26 mouse cellular contexts compared by ENCODE assay signal in the genomic region with DNA sequence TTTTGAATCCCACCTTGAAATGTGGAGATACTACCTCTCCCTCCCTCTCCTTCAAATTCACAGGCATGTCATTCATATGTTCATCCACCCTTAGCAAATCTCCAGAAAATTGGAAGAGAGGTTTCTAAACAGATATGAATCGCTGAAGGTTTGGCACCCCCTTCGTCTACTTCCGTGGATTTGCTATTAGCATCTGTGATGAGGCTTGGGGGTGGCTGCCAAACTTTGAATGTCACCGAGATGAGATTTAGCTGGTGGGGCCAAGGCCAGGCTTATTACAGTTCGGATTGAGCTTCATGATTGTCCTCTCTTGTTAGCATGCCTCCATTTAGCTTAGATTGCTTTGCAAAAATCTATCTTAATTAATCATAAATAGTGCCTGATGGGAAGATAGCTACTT.
A peak's percentile ranks its signal among the peaks of the same experiment; 100 is the strongest.
DNase-seq lines count a peak whose midpoint lies in the region; ATAC-seq lines count a peak whose summit lies in the region.
"Had no signal": no experiment of that assay in that cellular context is flagged by ENCODE, and none has a peak within 500 bp of the region (broad histone marks: within the 10 kb centered on the region; RNA-seq: fewer than 3 reads in every experiment).

No protein-coding gene starts in this region.

- peaks cover 2% of the 10 kb centered on the region; the same call in 1 of the 2 replicates for H3K4me1 ChIP-seq in forebrain, embryonic 16.5 days (replicated peaks; ENCODE audit: control insufficient read depth, insufficient read depth, low read length)
- peaks cover 13% of the 10 kb centered on the region for H3K4me1 ChIP-seq in forebrain, embryonic 10.5 days
- H3K4me1 ChIP-seq: embryonic facial prominence, embryonic 10.5 days; embryonic facial prominence, embryonic 13.5 days; hindbrain, embryonic 12.5 days; hindbrain, embryonic 15.5 days had no signal

- H3K4me2 ChIP-seq in forebrain, embryonic 16.5 days (ENCODE audit: low read length) = no peak overlapping the region
- H3K4me2 ChIP-seq: embryonic facial prominence, embryonic 13.5 days; heart, embryonic 11.5 days; hindbrain, embryonic 12.5 days; hindbrain, embryonic 15.5 days had no signal

- WGBS in forebrain, embryonic 16.5 days = 45% methylated on average over 5 of the region's 5 CpGs
- WGBS in forebrain, embryonic 10.5 days = 84% methylated on average over 5 of the region's 5 CpGs

- peak; percentile 58 to 63 for DNase-seq in cerebellum, postnatal 10 days
- DNase-seq in cerebellum, adult 11-12 months = no peak
- no peak for DNase-seq in forebrain, embryonic 10.5 days (ENCODE audit: extremely low spot score, low spot score)
- peak; percentile 7 to 12 for DNase-seq in layer of hippocampus, postnatal 10 days (ENCODE audit: low spot score in 2 of 2)
- no peak for DNase-seq in layer of hippocampus, postnatal 14 days (ENCODE audit: low spot score in 2 of 2)
- peak; percentile 4 for DNase-seq in brain, adult 2 months (ENCODE audit: low read depth, low spot score)
- DNase-seq in heart, adult 11 months = no peak
- DNase-seq: adrenal gland, adult 8-10 months; adrenal gland, postnatal 25 days; cerebellum, adult 11 months; cerebellum, adult 8-10 months; cerebellum, postnatal 25 days; embryo, embryonic 11 days; gastrocnemius, postnatal 10 days; gastrocnemius, postnatal 36 days; kidney, adult 18-20 months had no signal

- H3K36me3 ChIP-seq in forebrain, embryonic 16.5 days (ENCODE audit: control insufficient read depth, insufficient read depth) = no peaks in the 10 kb centered on the region
- no peaks in the 10 kb centered on the region for H3K36me3 ChIP-seq in forebrain, embryonic 10.5 days (replicated peaks)
- H3K36me3 ChIP-seq: embryonic facial prominence, embryonic 10.5 days; embryonic facial prominence, embryonic 13.5 days; hindbrain, embryonic 12.5 days; hindbrain, embryonic 15.5 days had no signal

- H3K27me3 ChIP-seq in forebrain, embryonic 16.5 days (replicated peaks; ENCODE audit: control insufficient read depth, insufficient read depth, low read length) = no peaks in the 10 kb centered on the region
- no peaks in the 10 kb centered on the region; the same call in 1 of the 2 replicates for H3K27me3 ChIP-seq in forebrain, embryonic 10.5 days (ENCODE audit: poor library complexity, severe bottlenecking)
- H3K27me3 ChIP-seq: embryonic facial prominence, embryonic 13.5 days; hindbrain, embryonic 12.5 days; hindbrain, embryonic 15.5 days had no signal

- no peak overlapping the region for H3K4me3 ChIP-seq in forebrain, embryonic 16.5 days (replicated peaks; ENCODE audit: low read length)
- H3K4me3 ChIP-seq in forebrain, embryonic 10.5 days = no peak overlapping the region
- H3K4me3 ChIP-seq: embryonic facial prominence, embryonic 10.5 days; embryonic facial prominence, embryonic 13.5 days; erythroblast, embryonic 14.5 days; hindbrain, embryonic 12.5 days; hindbrain, embryonic 15.5 days had no signal

- ATAC-seq in forebrain, embryonic 16.5 days = 0 out of 2 replicates have a peak, but pooled peaks have one; percentile 20
- ATAC-seq: activated CD4-positive, CD25-positive, alpha-beta regulatory T cell, adult 4 months; inflammation-experienced regulatory T-cells, adult 6 months; intestine, embryonic 16.5 days had no signal

- no peak overlapping the region for H3K9ac ChIP-seq in forebrain, embryonic 16.5 days (replicated peaks; ENCODE audit: low read depth, low read length)
- H3K9ac ChIP-seq: embryonic facial prominence, embryonic 13.5 days; hindbrain, embryonic 12.5 days; hindbrain, embryonic 15.5 days had no signal

- no peaks in the 10 kb centered on the region for H3K9me3 ChIP-seq in forebrain, embryonic 16.5 days (ENCODE audit: control insufficient read depth, low read length)
- no peaks in the 10 kb centered on the region for H3K9me3 ChIP-seq in forebrain, embryonic 10.5 days
- H3K9me3 ChIP-seq: embryonic facial prominence, embryonic 10.5 days; embryonic facial prominence, embryonic 13.5 days; hindbrain, embryonic 12.5 days; hindbrain, embryonic 15.5 days had no signal

- no peak overlapping the region for H3K27ac ChIP-seq in forebrain, embryonic 16.5 days (ENCODE audit: low read length)
- H3K27ac ChIP-seq in forebrain, embryonic 10.5 days = no peak overlapping the region
- H3K27ac ChIP-seq: embryonic facial prominence, embryonic 10.5 days; embryonic facial prominence, embryonic 13.5 days; hindbrain, embryonic 12.5 days; hindbrain, embryonic 15.5 days had no signal

Comparison
In these comparisons a context has a peak if more than half of its experiments do, and no peak if none do; other contexts are left out.
1. DNase-seq: peak in cerebellum, postnatal 10 days (2 of 2), layer of hippocampus, postnatal 10 days (2 of 2) and brain, adult 2 months (single experiment); none in cerebellum, adult 11-12 months (single experiment), forebrain, embryonic 10.5 days (single experiment), layer of hippocampus, postnatal 14 days (0 of 2) and heart, adult 11 months (single experiment).